Mouse (Mus musculus): ENCODE data around the gene Olfr1056. TPM values are rescaled to one million over a fixed set of nuclear protein-coding genes. Genes with fewer than 3 reads are reported as not detected.
"Not testable (repeated sequence)": the region's sequence is repeated elsewhere in the genome, so short reads cannot be mapped to it uniquely, and the experiment has no call there.

Olfr1056 gene
- not detected in 2 replicates for polyA plus RNA-seq (2015; fragmentation: Nextera tagmentation; extraction: Ambion mirVana)

DNA sequence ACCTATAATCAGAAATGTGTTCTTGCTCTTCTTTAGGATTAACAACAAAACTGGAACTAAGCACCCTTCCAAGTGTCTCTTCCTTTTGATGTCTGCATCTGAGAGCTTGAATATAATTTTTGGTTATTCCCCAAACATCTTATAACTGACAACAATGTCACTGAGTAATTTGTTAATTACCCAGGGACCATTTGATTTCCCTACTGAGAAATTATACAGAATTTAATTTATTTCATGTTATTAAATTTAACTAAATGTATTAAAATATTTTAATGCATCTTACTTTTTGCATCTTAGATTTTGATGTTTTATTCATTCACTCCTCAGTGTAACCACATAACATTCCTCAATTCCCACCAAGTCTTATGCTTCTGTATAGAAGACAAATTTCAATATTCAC lies at the start of gene Olfr1056:
Gene Olfr1056 (minus strand): TSS at position 101 of the 400 bp plus-strand sequence.
- Histone ChIP-seq H3K27ac (ENCODE audit: low read length) (no peak within 1 kb of the TSS), H3K4me3 (ENCODE audit: low read depth, low read length) (no peak within 1 kb of the TSS), H3K4me2 (replicated peaks; ENCODE audit: low read depth, low read length) (no peak within 1 kb of the TSS), H3K4me1 (ENCODE audit: insufficient read depth, low read depth, low read length) (no peaks in the 10 kb centered on the region), H3K36me3 (ENCODE audit: insufficient read depth, low read length) (no peaks in the 10 kb centered on the region), H3K9ac (replicated peaks; ENCODE audit: low read depth) (no peak within 1 kb of the TSS), H3K9me3 (ENCODE audit: low read length) (no peaks in the 10 kb centered on the region), H3K27me3 (replicated peaks; ENCODE audit: insufficient read depth, low read length) (no peaks in the 10 kb centered on the region)
- ATAC-seq (no peak), DNase-seq (ENCODE audit: low spot score) (no peak)
- TF ChIP-seq CTCF (IDR thresholded peaks at IDR 0.05) = no peak
- no peak for TF ChIP-seq EP300 (IDR thresholded peaks at IDR 0.05)

GRCm38 (mm10) chr2:86395114-86395513 lies 32.8 kb upstream of the Olfr1056 start:
- H3K4me3 ChIP-seq (ENCODE audit: low read depth, low read length) = no peak overlapping the region
- TF ChIP-seq CTCF (IDR thresholded peaks at IDR 0.05) (no peak), EP300 (IDR thresholded peaks at IDR 0.05) (no peak)
- WGBS = 80% methylated on average over 2 of the region's 2 CpGs
- no peaks in the 10 kb centered on the region for H3K9me3 ChIP-seq (ENCODE audit: low read length)
- DNase-seq (ENCODE audit: low spot score) (no peak), ATAC-seq (no peak)
- no peaks in the 10 kb centered on the region for H3K4me1 ChIP-seq (ENCODE audit: insufficient read depth, low read depth, low read length)
- no peaks in the 10 kb centered on the region for H3K27me3 ChIP-seq (replicated peaks; ENCODE audit: insufficient read depth, low read length)
- H3K27ac ChIP-seq (ENCODE audit: low read length) = no peak overlapping the region
- no peak overlapping the region for H3K4me2 ChIP-seq (replicated peaks; ENCODE audit: low read depth, low read length)
- no peaks in the 10 kb centered on the region for H3K36me3 ChIP-seq (ENCODE audit: insufficient read depth, low read length)
- no peak overlapping the region for H3K9ac ChIP-seq (replicated peaks; ENCODE audit: low read depth)

DNA sequence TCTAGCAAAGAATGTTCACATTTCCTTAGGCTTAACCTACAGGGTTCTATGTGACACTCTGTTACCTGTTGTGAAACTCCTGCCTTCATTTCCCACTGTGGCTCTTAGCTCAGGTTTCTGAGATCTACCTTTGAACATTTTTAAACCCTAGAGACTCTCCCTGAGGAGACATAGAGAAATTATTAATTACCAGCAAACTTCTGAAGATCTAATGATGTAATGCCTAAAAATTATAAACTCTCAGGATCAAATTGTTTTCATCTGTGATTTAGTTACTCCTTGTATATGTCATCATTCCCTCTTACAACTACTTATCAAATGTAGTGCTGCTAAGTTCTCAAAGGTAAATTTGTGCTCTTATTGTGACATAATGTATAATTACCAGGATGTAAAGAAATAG lies 26.2 kb upstream of the Olfr1056 start, which contains the start of gene Olfr1058:
Gene Olfr1058 (minus strand): TSS at position 101 of the 400 bp plus-strand sequence.
- H3K4me2 ChIP-seq (replicated peaks; ENCODE audit: low read depth, low read length); DNase-seq (ENCODE audit: low spot score); H3K36me3 ChIP-seq (ENCODE audit: insufficient read depth, low read length); H3K27ac ChIP-seq (ENCODE audit: low read length); H3K9ac ChIP-seq (replicated peaks; ENCODE audit: low read depth); ATAC-seq; H3K4me1 ChIP-seq (ENCODE audit: insufficient read depth, low read depth, low read length); H3K4me3 ChIP-seq (ENCODE audit: low read depth, low read length); H3K9me3 ChIP-seq (ENCODE audit: low read length); H3K27me3 ChIP-seq (replicated peaks; ENCODE audit: insufficient read depth, low read length): not testable (repeated sequence)

GRCm38 (mm10) chr2:86378293-86378692 lies 16.0 kb upstream of the Olfr1056 start, which contains the start of gene Olfr1057:
Olfr1057 (minus strand) TSS chr2:86378393.
- no peak within 1 kb of the TSS for H3K4me2 ChIP-seq (replicated peaks; ENCODE audit: low read depth, low read length)
- no peak for TF ChIP-seq EP300 (IDR thresholded peaks at IDR 0.05)
- TF ChIP-seq CTCF (IDR thresholded peaks at IDR 0.05) = no peak
- ATAC-seq = no peak
- H3K27me3 ChIP-seq (replicated peaks; ENCODE audit: insufficient read depth, low read length) = no peaks in the 10 kb centered on the region
- no peak within 1 kb of the TSS for H3K4me3 ChIP-seq (ENCODE audit: low read depth, low read length)
- H3K4me1 ChIP-seq (ENCODE audit: insufficient read depth, low read depth, low read length) = no peaks in the 10 kb centered on the region
- no peaks in the 10 kb centered on the region for H3K36me3 ChIP-seq (ENCODE audit: insufficient read depth, low read length)
- H3K9ac ChIP-seq (replicated peaks; ENCODE audit: low read depth) = no peak within 1 kb of the TSS
- no peak for DNase-seq (ENCODE audit: low spot score)
- H3K27ac ChIP-seq (ENCODE audit: low read length) = no peak within 1 kb of the TSS
- H3K9me3 ChIP-seq (ENCODE audit: low read length) = no peaks in the 10 kb centered on the region

GRCm38 (mm10) chr2:86366342-86366741 lies 4.1 kb upstream of the Olfr1056 start:
- WGBS = no CpG with 5 or more reads among the region's 6 CpGs
- not testable (repeated sequence) for H3K9me3 ChIP-seq (ENCODE audit: low read length); H3K27me3 ChIP-seq (replicated peaks; ENCODE audit: insufficient read depth, low read length); H3K4me2 ChIP-seq (replicated peaks; ENCODE audit: low read depth, low read length); DNase-seq (ENCODE audit: low spot score); H3K27ac ChIP-seq (ENCODE audit: low read length); H3K4me1 ChIP-seq (ENCODE audit: insufficient read depth, low read depth, low read length); H3K9ac ChIP-seq (replicated peaks; ENCODE audit: low read depth); H3K36me3 ChIP-seq (ENCODE audit: insufficient read depth, low read length); ATAC-seq; H3K4me3 ChIP-seq (ENCODE audit: low read depth, low read length)

DNA sequence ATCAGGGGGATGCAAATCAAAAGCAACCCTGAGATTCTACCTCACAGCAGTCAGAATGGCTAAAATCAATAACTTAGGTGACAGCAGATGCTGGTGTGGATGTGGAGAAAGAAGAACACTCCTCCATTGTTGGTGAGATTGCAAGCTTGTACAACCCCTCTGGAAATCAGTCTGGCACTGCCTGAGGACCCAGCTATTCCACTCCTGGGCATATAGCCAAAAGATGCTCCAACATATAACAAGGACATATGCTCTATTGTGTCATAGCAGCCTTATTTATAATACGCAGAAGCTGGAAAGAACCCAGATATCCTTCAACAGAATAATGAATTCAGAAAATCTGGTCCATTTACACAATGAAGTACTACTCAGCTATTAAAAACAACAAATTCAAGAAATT lies 10.5 kb downstream of the Olfr1056 start:
- not testable (repeated sequence) for H3K36me3 ChIP-seq (ENCODE audit: insufficient read depth, low read length); H3K9ac ChIP-seq (replicated peaks; ENCODE audit: low read depth); DNase-seq (ENCODE audit: low spot score); H3K27ac ChIP-seq (ENCODE audit: low read length); H3K4me2 ChIP-seq (replicated peaks; ENCODE audit: low read depth, low read length); H3K4me1 ChIP-seq (ENCODE audit: insufficient read depth, low read depth, low read length); H3K4me3 ChIP-seq (ENCODE audit: low read depth, low read length); H3K27me3 ChIP-seq (replicated peaks; ENCODE audit: insufficient read depth, low read length); H3K9me3 ChIP-seq (ENCODE audit: low read length); ATAC-seq
- WGBS = 83% methylated on average over 1 of the region's 1 CpGs

DNA sequence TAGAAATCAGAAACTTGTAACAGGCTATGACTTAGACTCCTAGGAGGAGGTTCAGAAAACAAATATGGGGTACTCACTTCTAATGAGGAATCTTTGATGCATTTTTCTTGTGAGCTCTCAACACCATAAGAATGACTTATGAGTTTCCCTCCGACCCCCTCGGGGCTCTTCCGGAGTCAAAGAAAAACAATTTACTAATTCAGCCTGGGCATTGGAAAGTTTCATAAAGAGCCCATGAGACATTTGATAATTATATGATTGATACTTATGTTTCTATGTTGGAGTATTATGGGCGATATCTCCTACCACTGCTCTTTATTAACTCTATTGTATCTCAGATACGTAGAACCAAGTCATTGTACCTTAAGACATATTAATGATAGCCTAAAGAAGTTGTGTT lies 12.1 kb downstream of the Olfr1056 start, which contains the start of gene Olfr1055:
Gene Olfr1055 (minus strand): TSS at position 101 of the 400 bp plus-strand sequence.
- H3K9me3 ChIP-seq (ENCODE audit: low read length) = no peaks in the 10 kb centered on the region

More for the DNA sequence above, 12.1 kb downstream of the Olfr1056 start, which contains the start of gene Olfr1055:
- H3K4me2 ChIP-seq (replicated peaks; ENCODE audit: low read depth, low read length) = no peak within 1 kb of the TSS
- no peak for TF ChIP-seq CTCF (IDR thresholded peaks at IDR 0.05)
- TF ChIP-seq EP300 (IDR thresholded peaks at IDR 0.05) = no peak
- no peak within 1 kb of the TSS for H3K27ac ChIP-seq (ENCODE audit: low read length)
- no peak within 1 kb of the TSS for H3K9ac ChIP-seq (replicated peaks; ENCODE audit: low read depth)
- WGBS = 83% methylated on average over 5 of the region's 5 CpGs
- ATAC-seq (no peak), DNase-seq (ENCODE audit: low spot score) (no peak)
- H3K4me1 ChIP-seq (ENCODE audit: insufficient read depth, low read depth, low read length) = no peaks in the 10 kb centered on the region
- no peak within 1 kb of the TSS for H3K4me3 ChIP-seq (ENCODE audit: low read depth, low read length)
- H3K27me3 ChIP-seq (replicated peaks; ENCODE audit: insufficient read depth, low read length) = no peaks in the 10 kb centered on the region
- H3K36me3 ChIP-seq (ENCODE audit: insufficient read depth, low read length) = no peaks in the 10 kb centered on the region

All from lung, postnatal 0 days (tissue).